Mouse (Mus musculus): Measurements from ENCODE around the gene Fer1l4.

The Fer1l4 gene

GRCm38 (mm10) chr2:156052816-156053215, at the start of gene Fer1l4:
Gene Fer1l4, minus strand, starts transcription at chr2:156052947.
- DNase-seq = no peak

GRCm38 (mm10) chr2:156091926-156092325, 39.2 kb upstream of the Fer1l4 start:
- DNase-seq = no peak

- DNase-seq = no peak
These were observed 37.1 kb upstream of the Fer1l4 start for GRCm38 (mm10) chr2:156089799-156090198.

GRCm38 (mm10) chr2:156087391-156088110, 34.8 kb upstream of the Fer1l4 start:
- DNase-seq = no peak

- DNase-seq = no peak
These were observed 31.8 kb upstream of the Fer1l4 start for GRCm38 (mm10) chr2:156084541-156084940.

GRCm38 (mm10) chr2:156080391-156080790, 27.6 kb upstream of the Fer1l4 start:
- DNase-seq = no peak

- no peak for DNase-seq
These were observed 26.9 kb upstream of the Fer1l4 start for GRCm38 (mm10) chr2:156079674-156080073.

GRCm38 (mm10) chr2:156079183-156079560, 26.4 kb upstream of the Fer1l4 start:
- DNase-seq = no peak

- DNase-seq = no peak
These were observed 25.9 kb upstream of the Fer1l4 start for GRCm38 (mm10) chr2:156078421-156079182.

GRCm38 (mm10) chr2:156077461-156077860, 24.7 kb upstream of the Fer1l4 start:
- no peak for DNase-seq

GRCm38 (mm10) chr2:156073725-156074124, 21.0 kb upstream of the Fer1l4 start:
- no peak for DNase-seq

- no peak for DNase-seq
These were observed 18.5 kb upstream of the Fer1l4 start for GRCm38 (mm10) chr2:156071236-156071635.

- no peak for DNase-seq
These were observed 15.2 kb upstream of the Fer1l4 start for GRCm38 (mm10) chr2:156067916-156068315.

- peak; percentile 26 for DNase-seq
These were observed 13.4 kb upstream of the Fer1l4 start for GRCm38 (mm10) chr2:156066126-156066525.

- peak; percentile 85 for DNase-seq
These were observed 12.6 kb upstream of the Fer1l4 start, which contains the start of gene Spag4 for GRCm38 (mm10) chr2:156065099-156066041. Gene Spag4, plus strand, starts transcription at chr2:156065175.

- peak; percentile 31 for DNase-seq
These were observed 4.8 kb downstream of the Fer1l4 start for GRCm38 (mm10) chr2:156047929-156048328.

- no peak for DNase-seq
These were observed 9.8 kb downstream of the Fer1l4 start for GRCm38 (mm10) chr2:156042903-156043302.

- no peak for DNase-seq
These were observed 13.4 kb downstream of the Fer1l4 start for GRCm38 (mm10) chr2:156039390-156039789.

GRCm38 (mm10) chr2:156025482-156025881, 27.3 kb downstream of the Fer1l4 start:
- DNase-seq = no peak

GRCm38 (mm10) chr2:156021765-156022164, 31.0 kb downstream of the Fer1l4 start:
- no peak for DNase-seq

GRCm38 (mm10) chr2:156021219-156021618, 31.5 kb downstream of the Fer1l4 start:
- DNase-seq = no peak

- no peak for DNase-seq
These were observed 34.6 kb downstream of the Fer1l4 start for GRCm38 (mm10) chr2:156018106-156018505.
